Mouse (Mus musculus) hindbrain, embryonic 13.5 days (tissue): ENCODE results near the gene Snx29. TPM values are rescaled to one million over a fixed set of nuclear protein-coding genes. Genes with fewer than 3 reads are reported as not detected.
A peak's percentile ranks its signal among the peaks of the same experiment; 100 is the strongest.

Experiments used
- ATAC-seq: fragments of 200-750 bp; cut with Nextera tagmentation; 2 replicates; pipeline ENCODE4 v1.8.0; 2017; ENCODE audit warnings: moderate TSS enrichment; ENCODE audit not compliant: low FRiP score
- H3K27ac ChIP-seq: fragments of 300-500 bp; sonication (generic); 2 replicates; pipeline ENCODE4 v1.5.1; 2015; ENCODE audit warnings: inconsistent platforms, mild to moderate bottlenecking, moderate library complexity
- H3K27me3 ChIP-seq: fragments of 300-500 bp; sonication (generic); 2 replicates; pipeline ENCODE4 v1.6.1; 2015; ENCODE audit warnings: mild to moderate bottlenecking, inconsistent platforms
- H3K36me3 ChIP-seq: fragments of 300-500 bp; sonication (generic); 2 replicates; pipeline ENCODE4 v1.6.1; 2015; ENCODE audit warnings: mild to moderate bottlenecking, inconsistent platforms
- H3K4me1 ChIP-seq: fragments of 300-500 bp; sonication (generic); replicated peaks from 2 replicates; pipeline ENCODE4 v1.6.1; 2015; ENCODE audit warnings: inconsistent platforms
- H3K4me2 ChIP-seq: fragments of 300-500 bp; sonication (generic); 2 replicates; pipeline ENCODE4 v1.6.1; 2015; ENCODE audit warnings: inconsistent platforms, mild to moderate bottlenecking, moderate library complexity
- H3K4me3 ChIP-seq: fragments of 300-500 bp; sonication (generic); 2 replicates; pipeline ENCODE4 v1.5.1; 2015; ENCODE audit warnings: mild to moderate bottlenecking, inconsistent platforms
- H3K9ac ChIP-seq: fragments of 300-500 bp; sonication (generic); 2 replicates; pipeline ENCODE4 v1.6.1; 2015; ENCODE audit warnings: mild to moderate bottlenecking, inconsistent platforms
- H3K9me3 ChIP-seq: fragments of 300-500 bp; sonication (generic); 2 replicates; pipeline ENCODE4 v1.6.1; 2016; ENCODE audit warnings: inconsistent platforms
- WGBS: fragments of 180-500 bp; shearing (Covaris S2); methylation state at CpG from one replicate; pipeline ENCODE4 v1.1.7; 2015; 5-methylcytosine and 5-hydroxymethylcytosine counted together
- polyA plus RNA-seq: library from polyadenylated mRNA; unstranded; fragments of >200 nt; fragmentation: Nextera tagmentation; extraction: Ambion mirVana; gene quantifications from 2 replicates; pipeline ENCODE4 v1.2.1, GENCODE M21; 2015

The Snx29 gene
- polyA plus RNA-seq, 1 experiment from 2014 or later: 22.7 TPM

GRCm38 (mm10) chr16:11366851-11367250, 44.1 kb downstream of the Snx29 start:
- H3K27ac ChIP-seq: no peak overlapping the region
- peaks cover 28% of the 10 kb centered on the region for H3K4me1 ChIP-seq
- WGBS: 49% methylated on average over 1 of the region's 1 CpGs
- H3K9me3 ChIP-seq: no peaks in the 10 kb centered on the region
- H3K4me3 ChIP-seq: no peak overlapping the region
- H3K4me2 ChIP-seq: no peak overlapping the region
- H3K36me3 ChIP-seq: peaks cover 7% of the 10 kb centered on the region; the same call in 1 of the 2 replicates
- no peaks in the 10 kb centered on the region for H3K27me3 ChIP-seq
- no peak overlapping the region for H3K9ac ChIP-seq
- no peak for ATAC-seq

- H3K4me2 ChIP-seq: no peak overlapping the region
- no peak for ATAC-seq
- WGBS: 88% methylated on average over 3 of the region's 3 CpGs
Measured at GRCm38 (mm10) chr16:11368412-11368811, 45.7 kb downstream of the Snx29 start.

DNA sequence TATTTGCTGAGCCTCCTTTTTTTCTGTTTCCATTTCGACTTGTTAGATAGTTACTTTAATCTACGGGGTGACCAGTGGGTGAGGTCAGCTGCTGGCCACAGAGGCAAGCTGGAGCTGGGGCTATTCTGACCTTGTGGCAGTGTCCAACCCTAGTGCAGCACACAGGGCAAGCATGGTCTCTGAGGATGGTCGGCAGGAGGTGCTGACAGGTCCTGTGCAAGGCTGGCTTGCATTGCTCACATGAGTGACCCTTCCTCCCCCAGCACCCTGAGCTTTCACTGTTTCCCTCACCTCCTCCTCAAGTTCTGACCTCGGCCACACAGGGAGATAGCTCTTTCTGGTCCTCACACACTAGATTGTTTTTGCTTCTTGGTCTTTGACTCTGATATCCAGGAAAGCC, 46.5 kb downstream of the Snx29 start:
- Histone ChIP-seq H3K9ac (0 out of 2 replicates have a peak overlapping the region, but pooled peaks have one; percentile 29), H3K4me1 (peaks cover 28% of the 10 kb centered on the region), H3K27ac (peak overlapping the region; percentile 74), H3K4me3 (no peak overlapping the region), H3K9me3 (no peaks in the 10 kb centered on the region), H3K27me3 (no peaks in the 10 kb centered on the region), H3K4me2 (no peak overlapping the region), H3K36me3 (peaks cover 4% of the 10 kb centered on the region; the same call in 1 of the 2 replicates)
- 65% methylated on average over 4 of the region's 4 CpGs for WGBS
- ATAC-seq: 0 out of 2 replicates have a peak, but pooled peaks have one; percentile 14

More at GRCm38 (mm10) chr16:11368412-11368811, 45.7 kb downstream of the Snx29 start:
- no peak overlapping the region for H3K9ac ChIP-seq
- peaks cover 7% of the 10 kb centered on the region; the same call in 1 of the 2 replicates for H3K36me3 ChIP-seq
- no peak overlapping the region for H3K4me3 ChIP-seq
- no peaks in the 10 kb centered on the region for H3K27me3 ChIP-seq
- H3K4me1 ChIP-seq: peaks cover 28% of the 10 kb centered on the region
- H3K9me3 ChIP-seq: no peaks in the 10 kb centered on the region
- no peak overlapping the region for H3K27ac ChIP-seq

DNA sequence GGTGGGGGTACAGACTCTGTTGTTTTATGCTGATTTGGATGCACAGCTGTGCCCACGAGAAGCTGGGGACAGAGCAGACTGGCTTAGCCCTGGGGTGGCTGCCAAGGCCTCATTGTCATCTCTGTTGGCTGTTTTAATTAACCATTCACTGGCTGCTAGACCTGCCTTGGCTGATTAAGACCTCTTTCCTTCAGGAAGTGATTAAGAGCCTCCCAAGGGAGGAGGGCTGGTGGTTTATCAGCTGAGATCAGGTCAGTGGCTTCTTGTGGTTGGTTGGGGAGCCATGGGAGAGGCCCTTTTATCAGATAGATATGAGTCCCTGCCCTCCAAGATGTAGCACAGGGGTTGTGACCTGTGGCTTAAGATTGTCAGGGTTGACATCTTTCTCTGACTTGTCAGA, 46.9 kb downstream of the Snx29 start:
- Histone ChIP-seq H3K4me3 (no peak overlapping the region), H3K9ac (0 out of 2 replicates have a peak overlapping the region, but pooled peaks have one; percentile 29), H3K4me2 (no peak overlapping the region), H3K36me3 (0 out of 2 replicates have a peak, but pooled peaks cover 4% of the 10 kb centered on the region), H3K9me3 (no peaks in the 10 kb centered on the region), H3K27me3 (no peaks in the 10 kb centered on the region), H3K4me1 (peaks cover 28% of the 10 kb centered on the region), H3K27ac (peak overlapping the region; percentile 74)
- WGBS: 0% methylated on average over 1 of the region's 1 CpGs
- peak; percentile 85 for ATAC-seq

- Histone ChIP-seq H3K27ac (peak overlapping the region; percentile 74), H3K9ac (no peak overlapping the region), H3K9me3 (no peaks in the 10 kb centered on the region), H3K27me3 (no peaks in the 10 kb centered on the region), H3K4me2 (no peak overlapping the region), H3K4me1 (peaks cover 28% of the 10 kb centered on the region), H3K36me3 (0 out of 2 replicates have a peak, but pooled peaks cover 4% of the 10 kb centered on the region), H3K4me3 (no peak overlapping the region)
- peak; percentile 63 for ATAC-seq
- 46% methylated on average over 7 of the region's 7 CpGs for WGBS
Measured at GRCm38 (mm10) chr16:11370132-11370544, 47.4 kb downstream of the Snx29 start.

DNA sequence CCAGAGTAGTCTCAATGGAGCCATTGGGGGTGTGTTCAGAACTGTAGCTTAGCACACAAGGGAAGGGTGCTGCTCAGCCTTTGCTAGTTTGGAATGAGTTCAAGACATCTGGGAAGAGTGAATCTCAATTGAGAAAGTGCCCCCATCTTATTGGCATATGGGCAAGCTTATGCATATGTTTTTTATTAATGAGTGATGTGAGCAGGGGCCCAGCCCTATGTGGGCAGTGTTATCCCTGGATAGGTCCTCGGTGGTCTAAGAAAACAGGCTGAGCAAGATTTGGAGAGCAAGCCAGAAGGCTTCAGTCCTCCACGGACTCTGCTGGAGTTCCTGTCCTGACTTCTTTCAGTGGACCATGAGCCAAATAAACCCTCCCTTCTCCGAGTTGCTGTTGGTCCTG, 56.6 kb downstream of the Snx29 start:
- WGBS: 84% methylated on average over 3 of the region's 3 CpGs
- Histone ChIP-seq H3K4me1 (peaks cover 4% of the 10 kb centered on the region; the same call in 1 of the 2 replicates), H3K27me3 (no peaks in the 10 kb centered on the region), H3K27ac (no peak overlapping the region), H3K36me3 (peaks cover 12% of the 10 kb centered on the region), H3K9me3 (no peaks in the 10 kb centered on the region), H3K4me3 (no peak overlapping the region), H3K9ac (no peak overlapping the region), H3K4me2 (no peak overlapping the region)
- no peak for ATAC-seq

DNA sequence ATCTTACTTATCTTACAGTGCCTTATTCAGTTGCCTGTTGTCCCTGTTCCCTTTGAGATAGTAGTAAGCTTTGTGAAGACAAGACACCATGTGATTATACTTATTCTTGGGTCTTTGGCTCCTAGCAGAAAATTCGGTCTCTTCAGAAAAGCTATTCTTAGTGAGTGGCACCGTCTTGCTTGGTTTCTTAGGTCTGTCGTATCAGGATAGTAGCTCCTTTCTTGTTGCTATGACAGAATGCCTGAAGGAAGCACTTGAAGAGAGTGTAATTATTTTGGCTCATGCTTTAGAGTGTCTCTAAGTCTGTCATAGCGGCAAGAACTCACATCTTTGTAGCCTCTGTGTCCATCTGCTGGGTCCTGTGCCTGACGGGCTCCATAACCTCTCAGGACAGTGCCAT, 57.3 kb downstream of the Snx29 start:
- no peak for ATAC-seq
- Histone ChIP-seq H3K27ac (no peak overlapping the region), H3K9ac (no peak overlapping the region), H3K4me3 (no peak overlapping the region), H3K9me3 (no peaks in the 10 kb centered on the region), H3K4me2 (no peak overlapping the region), H3K4me1 (peaks cover 5% of the 10 kb centered on the region; the same call in 1 of the 2 replicates), H3K27me3 (no peaks in the 10 kb centered on the region), H3K36me3 (peaks cover 12% of the 10 kb centered on the region)
- WGBS: 92% methylated on average over 5 of the region's 5 CpGs

DNA sequence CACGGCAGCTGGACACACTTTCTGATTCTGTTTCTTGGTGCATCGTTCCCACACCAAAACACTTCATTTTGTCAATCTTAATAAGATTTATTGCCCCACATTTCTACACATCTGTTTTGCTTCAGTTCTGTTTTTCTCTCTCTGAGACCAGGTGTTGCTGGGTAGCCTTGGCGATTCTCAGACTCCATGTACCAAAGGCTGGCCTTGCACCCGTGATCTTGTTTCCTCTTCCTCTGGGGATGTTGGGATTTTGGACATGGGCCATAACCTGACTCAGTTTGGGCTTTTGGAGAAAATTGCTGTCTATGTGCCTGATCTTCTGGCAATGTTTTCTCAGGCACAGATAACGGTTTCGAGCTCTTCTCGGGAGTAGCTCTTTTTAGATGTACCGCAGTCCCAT, 58.2 kb downstream of the Snx29 start:
- Histone ChIP-seq H3K4me1 (peaks cover 9% of the 10 kb centered on the region; the same call in 1 of the 2 replicates), H3K9ac (no peak overlapping the region), H3K27ac (no peak overlapping the region), H3K4me3 (no peak overlapping the region), H3K4me2 (no peak overlapping the region), H3K9me3 (no peaks in the 10 kb centered on the region), H3K36me3 (peaks cover 12% of the 10 kb centered on the region), H3K27me3 (no peaks in the 10 kb centered on the region)
- no peak for ATAC-seq
- 89% methylated on average over 8 of the region's 8 CpGs for WGBS

DNA sequence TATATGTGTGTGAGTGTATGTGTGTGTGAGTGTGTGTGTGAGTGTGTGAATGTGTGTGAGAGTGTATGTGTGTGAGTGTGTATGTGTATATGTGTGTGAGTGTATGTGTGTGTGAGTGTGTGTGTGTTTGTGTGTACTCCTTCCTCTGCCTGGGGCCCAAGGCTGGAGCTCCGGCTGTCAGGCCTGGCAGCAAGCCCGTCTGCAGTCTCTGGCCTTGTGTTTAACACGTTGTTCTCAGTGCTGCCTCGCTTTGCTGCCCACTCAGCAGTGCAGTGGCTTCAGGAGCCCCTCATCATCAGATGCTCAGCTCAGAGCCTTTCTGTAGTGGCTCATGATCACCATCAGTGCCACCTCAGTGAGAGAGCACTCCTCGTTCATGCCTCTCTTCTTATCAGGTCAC, 61.7 kb downstream of the Snx29 start:
- Histone ChIP-seq H3K4me2 (no peak overlapping the region), H3K9ac (no peak overlapping the region), H3K9me3 (no peaks in the 10 kb centered on the region), H3K27ac (no peak overlapping the region), H3K4me3 (no peak overlapping the region), H3K36me3 (no peaks in the 10 kb centered on the region), H3K27me3 (no peaks in the 10 kb centered on the region), H3K4me1 (peaks cover 9% of the 10 kb centered on the region; the same call in 1 of the 2 replicates)
- ATAC-seq: no peak; the same call in 1 of the 2 replicates
- WGBS: 76% methylated on average over 5 of the region's 5 CpGs

GRCm38 (mm10) chr16:11385150-11385549, 62.4 kb downstream of the Snx29 start:
- ATAC-seq: no peak
- H3K27ac ChIP-seq: no peak overlapping the region

DNA sequence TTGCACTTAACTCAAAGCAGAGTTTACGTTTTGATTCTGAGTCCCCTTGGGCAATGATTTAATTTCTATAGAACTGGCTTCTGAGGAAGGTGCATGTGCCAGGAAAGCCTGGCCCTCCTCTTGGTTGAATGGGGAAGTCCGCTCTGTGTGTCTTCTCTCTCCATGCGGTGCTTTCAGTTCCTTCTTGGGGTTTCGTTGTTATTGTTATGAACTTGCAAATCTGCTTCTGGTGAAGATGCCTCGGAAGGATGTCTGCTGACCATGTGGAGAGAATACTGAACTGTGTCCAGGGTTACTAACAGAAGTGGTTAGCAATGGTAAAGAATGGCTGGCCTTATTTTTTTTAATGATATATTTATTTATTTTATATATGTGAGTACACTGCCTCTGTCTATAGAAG, 63.1 kb downstream of the Snx29 start:
- ATAC-seq: no peak
- Histone ChIP-seq H3K27me3 (no peaks in the 10 kb centered on the region), H3K36me3 (peaks cover 3% of the 10 kb centered on the region; the same call in 1 of the 2 replicates), H3K27ac (no peak overlapping the region), H3K4me3 (no peak overlapping the region), H3K4me2 (no peak overlapping the region), H3K9me3 (no peaks in the 10 kb centered on the region), H3K9ac (no peak overlapping the region), H3K4me1 (peaks cover 9% of the 10 kb centered on the region; the same call in 1 of the 2 replicates)
- 91% methylated on average over 5 of the region's 5 CpGs for WGBS

More at GRCm38 (mm10) chr16:11385150-11385549, 62.4 kb downstream of the Snx29 start:
- H3K27me3 ChIP-seq: no peaks in the 10 kb centered on the region
- H3K4me3 ChIP-seq: no peak overlapping the region
- no peak overlapping the region for H3K9ac ChIP-seq
- 58% methylated on average over 5 of the region's 5 CpGs for WGBS
- H3K4me2 ChIP-seq: no peak overlapping the region
- peaks cover 9% of the 10 kb centered on the region; the same call in 1 of the 2 replicates for H3K4me1 ChIP-seq
- no peaks in the 10 kb centered on the region for H3K9me3 ChIP-seq
- H3K36me3 ChIP-seq: no peaks in the 10 kb centered on the region

GRCm38 (mm10) chr16:11386221-11386620, 63.5 kb downstream of the Snx29 start:
- Histone ChIP-seq H3K27me3 (no peaks in the 10 kb centered on the region), H3K9ac (no peak overlapping the region), H3K4me3 (no peak overlapping the region), H3K36me3 (peaks cover 6% of the 10 kb centered on the region; the same call in 1 of the 2 replicates), H3K4me2 (no peak overlapping the region), H3K9me3 (no peaks in the 10 kb centered on the region), H3K27ac (no peak overlapping the region), H3K4me1 (peaks cover 8% of the 10 kb centered on the region; the same call in 1 of the 2 replicates)
- ATAC-seq: no peak

DNA sequence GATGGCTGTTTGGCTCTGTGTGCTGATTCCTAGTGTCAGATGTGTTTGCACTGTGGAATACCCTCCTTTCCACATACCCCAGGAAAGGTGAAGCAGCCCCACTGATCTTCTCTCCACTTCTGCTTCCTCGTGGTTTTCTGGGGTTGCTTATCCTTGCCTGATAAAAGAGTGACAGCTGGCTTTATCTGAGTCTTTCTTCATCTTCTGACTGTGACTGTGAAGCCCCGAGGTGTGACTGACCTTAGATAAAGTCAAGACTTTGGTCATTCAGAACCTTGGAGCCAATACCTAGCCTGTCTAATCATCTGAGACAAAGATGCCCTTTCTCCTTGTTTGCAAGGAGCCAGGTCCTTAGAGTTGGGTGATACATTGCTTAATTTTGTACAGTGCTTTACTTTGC, 65.4 kb downstream of the Snx29 start:
- Histone ChIP-seq H3K4me1 (0 out of 2 replicates have a peak, but pooled peaks cover 5% of the 10 kb centered on the region), H3K9me3 (no peaks in the 10 kb centered on the region), H3K27ac (no peak overlapping the region), H3K36me3 (peaks cover 6% of the 10 kb centered on the region; the same call in 1 of the 2 replicates), H3K4me3 (no peak overlapping the region), H3K27me3 (no peaks in the 10 kb centered on the region), H3K4me2 (no peak overlapping the region), H3K9ac (no peak overlapping the region)
- 61% methylated on average over 2 of the region's 2 CpGs for WGBS
- no peak for ATAC-seq
